Mouse (Mus musculus) E14TG2a.4 (cell line): ENCODE data around the gene Oip5.

Experiments used
- CTCF ChIP-seq: conservative IDR thresholded peaks from 2 replicates; pipeline ENCODE4 v1.5.1; 2014; ENCODE audit warnings: low read length
- POU5F1 ChIP-seq: IDR thresholded peaks from 2 replicates; pipeline ENCODE4 v1.6.1; 2014; ENCODE audit warnings: low read length, borderline replicate concordance

- no peak for TF ChIP-seq CTCF
- no peak for TF ChIP-seq POU5F1
Observed at GRCm38 (mm10) chr2:119603909-119604308, 14.4 kb downstream of the Oip5 start.
